Mouse (Mus musculus): ENCODE data around the gene Uhrf1.
A peak's percentile ranks its signal among the peaks of the same experiment; 100 is the strongest.
"Not testable (repeated sequence)": the region's sequence is repeated elsewhere in the genome, so short reads cannot be mapped to it uniquely, and the experiment has no call there.

Gene Uhrf1

GRCm38 (mm10) chr17:56303160-56303846 is at the start of gene Uhrf1:
TSS of gene Uhrf1 (plus strand) at chr17:56303321.
- DNase-seq (ENCODE audit: low spot score in 2 of 2): peak; percentile 91 to 92

DNA sequence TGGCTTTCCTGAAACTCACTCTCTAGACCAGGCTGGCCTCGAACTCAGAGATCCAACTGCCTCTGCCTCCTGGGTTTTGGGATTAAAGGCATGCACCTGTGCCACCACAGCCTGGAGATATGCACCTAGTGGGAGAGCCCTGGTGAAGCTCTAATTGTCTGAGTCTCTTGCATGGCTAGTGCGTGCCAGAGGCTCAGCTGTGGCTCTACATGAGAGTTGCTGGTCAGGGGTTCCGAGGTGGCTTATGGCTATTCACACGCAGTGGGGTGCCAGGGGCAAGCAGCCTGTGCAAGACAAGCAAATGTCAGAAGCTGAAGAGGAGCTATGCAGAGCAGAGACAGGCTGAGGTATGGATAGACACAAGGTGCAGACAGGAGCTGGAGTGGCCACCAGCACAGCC is 48.4 kb upstream of the Uhrf1 start:
- no peak for DNase-seq (ENCODE audit: low spot score in 2 of 2)

DNA sequence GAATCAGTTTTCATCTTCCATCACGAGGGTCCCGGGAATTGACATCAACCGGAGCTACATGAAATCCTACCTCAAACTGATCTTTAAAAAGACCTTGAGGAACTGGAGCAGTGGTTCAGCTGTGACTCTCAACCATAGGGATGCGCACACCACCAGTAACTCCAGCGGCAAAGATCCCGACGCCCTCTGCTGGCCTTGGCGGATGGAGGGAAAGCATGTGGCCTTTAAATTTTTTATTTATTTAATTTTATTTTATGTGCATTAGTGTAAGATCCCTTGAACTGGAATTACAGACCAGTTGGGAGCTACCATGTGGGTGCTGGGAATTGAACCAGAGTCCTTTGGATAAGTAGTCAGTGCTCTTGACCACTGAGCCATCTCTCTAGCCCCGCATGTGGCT is 47.7 kb upstream of the Uhrf1 start:
- DNase-seq (ENCODE audit: low spot score in 2 of 2): peak; percentile 41 to 68

DNA sequence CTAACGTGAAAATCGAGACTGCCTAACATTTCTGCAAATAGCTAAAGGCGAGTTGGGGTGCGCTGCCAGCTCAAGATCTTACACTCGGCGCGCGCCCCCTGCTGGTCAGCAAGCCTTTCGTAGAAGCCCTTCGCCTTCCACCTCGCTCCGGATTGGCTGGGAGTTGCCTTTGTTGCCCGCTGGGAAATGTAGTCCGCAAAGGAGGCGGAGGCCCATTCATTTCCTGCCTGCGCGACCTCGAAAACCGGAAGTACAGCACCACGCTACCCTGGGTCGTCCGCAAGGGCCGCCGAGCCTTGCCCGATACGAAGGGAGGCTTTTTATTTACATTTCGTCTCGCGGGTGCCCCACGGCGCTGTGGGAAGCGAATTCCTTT is 47.3 kb upstream of the Uhrf1 start:
- DNase-seq (ENCODE audit: low spot score in 2 of 2): peak; percentile 97 to 100

DNA sequence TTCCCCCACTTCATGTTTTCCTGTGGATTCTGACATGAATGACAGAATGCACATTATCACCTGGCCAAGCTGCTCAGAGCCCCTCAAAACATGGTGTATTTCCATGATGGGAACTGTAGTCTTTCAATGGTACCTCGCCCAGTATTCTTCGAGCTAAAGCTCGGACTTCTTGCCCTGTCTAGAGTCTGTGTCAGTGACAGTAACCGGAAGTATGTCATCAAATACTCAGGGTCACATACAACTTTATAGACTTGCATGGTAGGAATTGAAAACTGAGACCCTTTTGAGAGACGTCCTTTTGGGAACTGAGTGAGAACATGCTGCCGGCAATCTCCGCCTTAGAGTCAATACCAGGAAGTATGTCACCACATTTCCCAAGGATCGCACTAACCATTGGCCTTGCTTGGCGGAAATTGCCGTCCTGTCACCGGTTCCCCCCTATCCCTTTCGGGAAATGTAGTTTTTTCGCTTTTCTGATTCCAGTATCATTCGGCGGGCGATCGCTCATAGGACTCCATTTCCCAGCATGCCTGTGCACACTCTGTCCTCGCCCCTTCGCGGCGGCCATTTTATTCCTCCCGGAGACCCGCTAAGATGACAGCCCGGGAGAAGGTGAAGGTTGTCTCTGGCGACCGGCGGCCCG is 46.8 kb upstream of the Uhrf1 start, which contains the start of gene Fem1a:
Fem1a (plus strand) TSS at position 572 of the 643 bp plus-strand sequence.
- DNase-seq (ENCODE audit: low spot score in 2 of 2): peak; percentile 90 to 93

GRCm38 (mm10) chr17:56257181-56257894 is 45.8 kb upstream of the Uhrf1 start:
- peak; percentile 24 to 70 for DNase-seq (ENCODE audit: low spot score in 2 of 2)

DNA sequence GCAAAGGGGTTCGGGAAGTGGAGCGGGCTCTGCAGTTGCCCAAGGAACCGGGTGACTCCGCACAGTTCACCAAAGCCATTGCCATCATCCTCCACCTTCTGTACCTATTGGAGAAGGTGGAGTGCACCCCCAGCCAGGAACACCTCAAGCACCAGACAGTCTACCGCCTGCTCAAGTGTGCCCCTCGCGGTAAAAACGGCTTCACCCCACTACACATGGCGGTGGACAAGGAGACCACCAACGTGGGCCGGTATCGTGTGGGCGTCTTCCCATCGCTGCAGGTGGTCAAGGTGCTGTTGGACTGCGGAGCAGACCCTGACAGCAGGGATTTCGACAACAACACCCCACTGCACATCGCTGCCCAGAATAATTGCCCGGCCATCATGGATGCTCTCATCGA is 44.9 kb upstream of the Uhrf1 start:
- not testable (repeated sequence) for DNase-seq (ENCODE audit: low spot score in 2 of 2)

DNA sequence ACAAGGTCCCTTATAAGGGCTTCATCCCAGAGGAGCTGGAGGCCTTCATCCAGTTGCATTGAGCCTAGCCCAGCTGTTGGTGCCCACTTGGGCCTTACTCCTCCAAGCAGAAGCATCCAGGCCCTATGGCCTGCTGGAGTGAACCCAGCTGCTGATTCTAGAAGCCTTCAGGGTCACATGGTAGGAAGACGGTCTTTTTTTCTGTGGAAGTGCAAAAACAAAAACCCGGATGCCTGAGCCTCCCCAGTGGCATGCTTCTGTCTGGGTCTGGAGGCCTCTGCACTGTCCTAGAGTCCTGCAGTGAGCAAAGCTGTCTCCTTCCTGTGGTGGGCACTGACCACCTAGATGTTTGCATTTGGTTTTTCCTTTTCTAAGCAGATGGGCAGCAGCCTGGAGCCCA is 44.3 kb upstream of the Uhrf1 start:
- not testable (repeated sequence) for DNase-seq (ENCODE audit: low spot score in 2 of 2)

- DNase-seq (ENCODE audit: low spot score in 2 of 2): no peak
Observed at GRCm38 (mm10) chr17:56259301-56260037, 43.7 kb upstream of the Uhrf1 start.

DNA sequence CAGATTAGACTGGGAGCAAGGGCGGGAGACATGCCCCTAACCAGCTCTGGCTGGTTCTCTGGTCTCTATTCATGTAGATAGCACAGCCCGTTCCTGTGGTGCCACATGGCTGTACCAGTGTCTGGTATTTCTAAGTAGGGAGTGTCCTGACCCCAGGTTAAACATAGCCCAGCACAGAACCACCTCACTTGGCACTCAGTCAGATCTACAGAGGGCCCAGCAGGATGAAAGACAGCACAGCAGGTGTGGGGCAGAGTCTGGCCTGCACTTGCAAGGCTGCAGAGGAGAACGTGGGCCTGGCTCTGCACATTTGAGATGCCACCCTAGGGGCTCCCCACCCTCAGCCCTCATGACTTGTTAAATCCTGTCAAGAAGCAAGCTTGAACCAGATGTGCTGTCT is 42.0 kb upstream of the Uhrf1 start:
- no peak for DNase-seq (ENCODE audit: low spot score in 2 of 2)

DNA sequence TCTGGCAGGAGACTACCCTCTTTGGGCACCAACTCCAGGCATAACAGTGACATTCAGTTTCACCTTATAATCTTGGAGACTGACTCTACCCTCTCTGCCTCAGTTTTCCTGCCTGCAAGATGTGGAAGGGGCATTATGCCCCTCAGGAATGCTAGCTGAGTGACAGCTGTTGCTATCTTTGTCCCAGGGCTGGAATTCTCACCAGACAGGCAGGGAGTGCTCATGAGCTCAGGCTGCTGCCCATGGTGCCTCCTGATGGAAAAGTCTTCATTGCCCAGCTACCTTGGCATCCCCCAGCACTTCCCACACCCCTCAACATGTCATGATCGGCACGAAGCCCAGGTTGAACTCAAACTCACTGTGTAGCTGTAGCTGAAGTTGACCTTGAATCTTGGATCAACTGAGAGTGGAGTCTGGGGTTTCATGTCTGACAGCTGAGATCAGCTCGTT is 40.5 kb upstream of the Uhrf1 start:
- no peak for DNase-seq (ENCODE audit: low spot score in 2 of 2)

GRCm38 (mm10) chr17:56264020-56264419 is 39.1 kb upstream of the Uhrf1 start:
- peak; percentile 81 to 90 for DNase-seq (ENCODE audit: low spot score in 2 of 2)

- peak; percentile 43 to 71 for DNase-seq (ENCODE audit: low spot score in 2 of 2)
Observed at GRCm38 (mm10) chr17:56265011-56265410, 38.1 kb upstream of the Uhrf1 start.

GRCm38 (mm10) chr17:56265869-56266268 is 37.3 kb upstream of the Uhrf1 start:
- DNase-seq (ENCODE audit: low spot score in 2 of 2): no peak

GRCm38 (mm10) chr17:56266271-56266670 is 36.9 kb upstream of the Uhrf1 start:
- DNase-seq (ENCODE audit: low spot score in 2 of 2): peak; percentile 57 to 72

DNA sequence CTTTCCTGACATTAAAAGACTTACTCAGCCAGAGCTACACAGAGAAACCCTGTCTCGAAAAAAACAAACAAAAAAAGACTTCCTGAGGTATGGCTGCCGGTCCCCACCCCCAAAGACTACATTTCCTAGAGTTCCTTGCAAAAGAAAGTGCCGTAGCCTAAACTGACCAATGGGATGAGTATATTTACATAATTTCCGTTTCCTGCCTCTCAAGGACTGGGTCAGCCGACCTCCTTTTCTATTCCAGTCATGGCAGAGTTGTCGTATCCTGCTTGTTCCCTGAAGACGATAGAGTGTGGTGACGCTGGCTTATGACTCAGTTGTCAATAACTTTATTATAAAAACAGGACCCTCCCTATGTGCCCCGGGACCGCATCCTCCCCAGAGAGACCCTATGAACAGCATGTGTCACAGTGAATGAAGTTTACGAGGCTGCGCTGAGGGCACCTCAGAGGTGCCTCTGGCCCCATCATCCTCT is 33.9 kb upstream of the Uhrf1 start:
- DNase-seq (ENCODE audit: low spot score in 2 of 2): peak; percentile 54 to 66

- no peak for DNase-seq (ENCODE audit: low spot score in 2 of 2)
Observed at GRCm38 (mm10) chr17:56269741-56270140, 33.4 kb upstream of the Uhrf1 start.

GRCm38 (mm10) chr17:56271609-56272253 is 31.4 kb upstream of the Uhrf1 start:
- DNase-seq (ENCODE audit: low spot score in 2 of 2): no peak

DNA sequence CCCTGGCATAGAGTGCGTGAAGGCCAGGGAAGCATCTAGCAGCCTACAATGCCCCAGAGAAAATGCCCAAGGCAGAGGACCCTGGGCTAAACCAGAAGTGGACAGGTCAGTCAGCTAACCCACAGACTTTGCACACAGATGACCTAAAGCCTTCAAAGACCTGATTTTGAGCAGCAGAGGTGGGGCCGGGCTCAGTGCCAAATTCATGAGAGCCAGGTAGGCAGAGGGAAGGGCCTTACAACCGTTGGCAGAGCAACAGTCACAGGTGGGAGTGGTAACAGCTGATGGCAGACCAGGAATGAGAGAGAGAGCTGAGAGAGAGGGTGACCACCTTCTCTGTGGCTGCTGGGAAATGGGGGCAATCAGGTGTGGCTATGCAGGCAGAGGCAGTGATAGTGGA is 30.5 kb upstream of the Uhrf1 start:
- no peak for DNase-seq (ENCODE audit: low spot score in 2 of 2)

DNA sequence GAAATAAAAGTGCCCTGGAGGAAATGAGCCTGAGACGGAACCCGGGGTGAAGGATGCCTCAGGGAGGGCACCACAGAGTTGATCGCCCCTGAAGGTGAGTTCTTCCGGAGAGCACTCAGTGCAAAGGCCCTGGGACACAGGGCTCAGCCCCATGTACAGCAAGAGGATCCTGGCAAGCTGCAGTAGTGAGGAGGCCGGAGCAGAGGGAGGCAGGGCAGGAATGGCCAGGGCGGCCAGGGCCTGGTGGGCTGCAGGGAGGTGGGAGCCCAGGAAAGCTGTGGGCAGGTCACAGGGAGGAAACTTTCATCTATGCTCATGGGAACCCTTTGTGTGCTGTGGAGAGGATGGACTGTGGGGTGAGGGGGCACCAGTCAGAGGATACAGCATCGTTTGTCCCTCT is 29.6 kb upstream of the Uhrf1 start:
- DNase-seq (ENCODE audit: low spot score in 2 of 2): no peak

DNA sequence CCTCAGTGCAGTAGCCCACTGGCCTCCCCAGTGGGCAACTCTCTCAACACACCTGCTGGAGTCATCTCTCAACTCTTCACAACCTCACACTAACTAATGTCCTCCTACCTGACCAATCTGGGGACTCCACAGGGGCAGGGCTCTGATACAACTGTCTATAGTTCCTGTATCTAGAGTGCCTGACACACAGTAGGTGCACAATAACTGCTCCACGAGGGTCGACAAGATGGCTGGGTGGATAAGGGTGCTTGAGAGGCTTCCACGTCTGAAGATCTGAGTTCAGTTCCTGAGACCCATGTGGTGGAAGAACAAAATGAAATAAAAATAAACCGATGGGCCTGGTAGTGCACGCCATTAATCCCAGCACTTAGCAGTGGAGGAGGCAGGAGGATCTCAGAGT is 29.1 kb upstream of the Uhrf1 start:
- no peak for DNase-seq (ENCODE audit: low spot score in 2 of 2)

All from spleen, postnatal 4 days (tissue).